Mouse (Mus musculus): ENCODE results near the gene Stard3nl. TPM values are rescaled to one million over a fixed set of nuclear protein-coding genes. Genes with fewer than 3 reads are reported as not detected.

Stard3nl gene
- polyA plus RNA-seq, 1 experiment from 2014 or later: 87.8 TPM

- Histone ChIP-seq H3K4me3 (replicated peaks; ENCODE audit: low read depth, low read length) (no peak overlapping the region), H3K36me3 (ENCODE audit: insufficient read depth, low read length) (peaks cover 24% of the 10 kb centered on the region; the same call in 1 of the 2 replicates), H3K27ac (no peak overlapping the region), H3K4me1 (replicated peaks; ENCODE audit: insufficient read depth, low read length) (no peaks in the 10 kb centered on the region), H3K9me3 (replicated peaks; ENCODE audit: low read length) (no peaks in the 10 kb centered on the region), H3K27me3 (ENCODE audit: insufficient read depth, low read length) (no peaks in the 10 kb centered on the region), H3K4me2 (ENCODE audit: low read length) (no peak overlapping the region), H3K9ac (ENCODE audit: low read depth, low read length) (no peak overlapping the region)
- 26% methylated on average over 8 of the region's 8 CpGs for WGBS
- no peak for DNase-seq (ENCODE audit: low spot score)
- TF ChIP-seq CTCF (IDR thresholded peaks at IDR 0.05; ENCODE audit: low read depth): no peak
- ATAC-seq (replicated peaks; ENCODE audit: low FRiP score, low read depth): peak; percentile 63
These were observed 23.4 kb downstream of the Stard3nl start for GRCm38 (mm10) chr13:19372133-19372729.

- Histone ChIP-seq H3K9me3 (replicated peaks; ENCODE audit: low read length) (no peaks in the 10 kb centered on the region), H3K27ac (no peak overlapping the region), H3K4me2 (ENCODE audit: low read length) (no peak overlapping the region), H3K4me1 (replicated peaks; ENCODE audit: insufficient read depth, low read length) (no peaks in the 10 kb centered on the region), H3K36me3 (ENCODE audit: insufficient read depth, low read length) (peaks cover 24% of the 10 kb centered on the region; the same call in 1 of the 2 replicates), H3K4me3 (replicated peaks; ENCODE audit: low read depth, low read length) (no peak overlapping the region), H3K9ac (ENCODE audit: low read depth, low read length) (no peak overlapping the region), H3K27me3 (ENCODE audit: insufficient read depth, low read length) (no peaks in the 10 kb centered on the region)
- ATAC-seq (replicated peaks; ENCODE audit: low FRiP score, low read depth) (no peak), DNase-seq (ENCODE audit: low spot score) (no peak)
- WGBS: 89% methylated on average over 6 of the region's 6 CpGs
- TF ChIP-seq CTCF (IDR thresholded peaks at IDR 0.05; ENCODE audit: low read depth): no peak
These were observed 26.8 kb downstream of the Stard3nl start for GRCm38 (mm10) chr13:19368817-19369216.

GRCm38 (mm10) chr13:19367536-19367935, 28.1 kb downstream of the Stard3nl start:
- H3K4me1 ChIP-seq (replicated peaks; ENCODE audit: insufficient read depth, low read length): no peaks in the 10 kb centered on the region
- peaks cover 24% of the 10 kb centered on the region; the same call in 1 of the 2 replicates for H3K36me3 ChIP-seq (ENCODE audit: insufficient read depth, low read length)
- 65% methylated on average over 7 of the region's 7 CpGs for WGBS
- no peaks in the 10 kb centered on the region for H3K27me3 ChIP-seq (ENCODE audit: insufficient read depth, low read length)
- no peak overlapping the region for H3K4me3 ChIP-seq (replicated peaks; ENCODE audit: low read depth, low read length)
- ATAC-seq (replicated peaks; ENCODE audit: low FRiP score, low read depth): no peak
- no peak for DNase-seq (ENCODE audit: low spot score)
- TF ChIP-seq CTCF (IDR thresholded peaks at IDR 0.05; ENCODE audit: low read depth): no peak
- no peak overlapping the region for H3K4me2 ChIP-seq (ENCODE audit: low read length)
- H3K9ac ChIP-seq (ENCODE audit: low read depth, low read length): no peak overlapping the region
- no peaks in the 10 kb centered on the region for H3K9me3 ChIP-seq (replicated peaks; ENCODE audit: low read length)
- no peak overlapping the region for H3K27ac ChIP-seq

GRCm38 (mm10) chr13:19366866-19367265, 28.7 kb downstream of the Stard3nl start:
- Histone ChIP-seq H3K27me3 (ENCODE audit: insufficient read depth, low read length) (no peaks in the 10 kb centered on the region), H3K36me3 (ENCODE audit: insufficient read depth, low read length) (peaks cover 19% of the 10 kb centered on the region; the same call in 1 of the 2 replicates), H3K4me3 (replicated peaks; ENCODE audit: low read depth, low read length) (no peak overlapping the region), H3K4me1 (replicated peaks; ENCODE audit: insufficient read depth, low read length) (no peaks in the 10 kb centered on the region), H3K9me3 (replicated peaks; ENCODE audit: low read length) (no peaks in the 10 kb centered on the region), H3K4me2 (ENCODE audit: low read length) (no peak overlapping the region), H3K27ac (no peak overlapping the region), H3K9ac (ENCODE audit: low read depth, low read length) (no peak overlapping the region)
- ATAC-seq (replicated peaks; ENCODE audit: low FRiP score, low read depth) (peak; percentile 37; the same call in 1 of the 2 replicates), DNase-seq (ENCODE audit: low spot score) (no peak)
- no peak for TF ChIP-seq CTCF (IDR thresholded peaks at IDR 0.05; ENCODE audit: low read depth)
- WGBS: 54% methylated on average over 2 of the region's 2 CpGs

- peak; percentile 29; the same call in 1 of the 2 replicates for ATAC-seq (replicated peaks; ENCODE audit: low FRiP score, low read depth)
- 37% methylated on average over 4 of the region's 4 CpGs for WGBS
- no peak overlapping the region for H3K9ac ChIP-seq (ENCODE audit: low read depth, low read length)
These were observed 30.0 kb downstream of the Stard3nl start for GRCm38 (mm10) chr13:19365596-19365995.

GRCm38 (mm10) chr13:19364245-19364772, 31.3 kb downstream of the Stard3nl start:
- TF ChIP-seq CTCF (IDR thresholded peaks at IDR 0.05; ENCODE audit: low read depth): peak; percentile 84
- ATAC-seq (replicated peaks; ENCODE audit: low FRiP score, low read depth): peak; percentile 93

More at GRCm38 (mm10) chr13:19365596-19365995, 30.0 kb downstream of the Stard3nl start:
- H3K9me3 ChIP-seq (replicated peaks; ENCODE audit: low read length): no peaks in the 10 kb centered on the region
- peak; percentile 87 for DNase-seq (ENCODE audit: low spot score)
- H3K4me3 ChIP-seq (replicated peaks; ENCODE audit: low read depth, low read length): no peak overlapping the region
- no peak overlapping the region for H3K27ac ChIP-seq
- no peaks in the 10 kb centered on the region for H3K27me3 ChIP-seq (ENCODE audit: insufficient read depth, low read length)
- no peak overlapping the region for H3K4me2 ChIP-seq (ENCODE audit: low read length)
- no peaks in the 10 kb centered on the region for H3K4me1 ChIP-seq (replicated peaks; ENCODE audit: insufficient read depth, low read length)
- H3K36me3 ChIP-seq (ENCODE audit: insufficient read depth, low read length): peaks cover 11% of the 10 kb centered on the region; the same call in 1 of the 2 replicates
- TF ChIP-seq CTCF (IDR thresholded peaks at IDR 0.05; ENCODE audit: low read depth): peak; percentile 94

More at GRCm38 (mm10) chr13:19364245-19364772, 31.3 kb downstream of the Stard3nl start:
- H3K27me3 ChIP-seq (ENCODE audit: insufficient read depth, low read length): no peaks in the 10 kb centered on the region
- no peaks in the 10 kb centered on the region for H3K4me1 ChIP-seq (replicated peaks; ENCODE audit: insufficient read depth, low read length)
- H3K9me3 ChIP-seq (replicated peaks; ENCODE audit: low read length): no peaks in the 10 kb centered on the region
- H3K4me2 ChIP-seq (ENCODE audit: low read length): no peak overlapping the region
- no peak overlapping the region for H3K9ac ChIP-seq (ENCODE audit: low read depth, low read length)
- WGBS: 59% methylated on average over 11 of the region's 11 CpGs
- DNase-seq (ENCODE audit: low spot score): peak; percentile 71
- no peak overlapping the region for H3K4me3 ChIP-seq (replicated peaks; ENCODE audit: low read depth, low read length)
- H3K36me3 ChIP-seq (ENCODE audit: insufficient read depth, low read length): 0 out of 2 replicates have a peak, but pooled peaks cover 2% of the 10 kb centered on the region
- no peak overlapping the region; the same call in 1 of the 2 replicates for H3K27ac ChIP-seq

All from kidney, postnatal 0 days (tissue).